Mouse (Mus musculus): ENCODE results near the gene Bcar3. TPM values are rescaled to one million over a fixed set of nuclear protein-coding genes. Genes with fewer than 3 reads are reported as not detected.

Gene Bcar3
- polyA plus RNA-seq, 1 experiment: 17.2 TPM

DNA sequence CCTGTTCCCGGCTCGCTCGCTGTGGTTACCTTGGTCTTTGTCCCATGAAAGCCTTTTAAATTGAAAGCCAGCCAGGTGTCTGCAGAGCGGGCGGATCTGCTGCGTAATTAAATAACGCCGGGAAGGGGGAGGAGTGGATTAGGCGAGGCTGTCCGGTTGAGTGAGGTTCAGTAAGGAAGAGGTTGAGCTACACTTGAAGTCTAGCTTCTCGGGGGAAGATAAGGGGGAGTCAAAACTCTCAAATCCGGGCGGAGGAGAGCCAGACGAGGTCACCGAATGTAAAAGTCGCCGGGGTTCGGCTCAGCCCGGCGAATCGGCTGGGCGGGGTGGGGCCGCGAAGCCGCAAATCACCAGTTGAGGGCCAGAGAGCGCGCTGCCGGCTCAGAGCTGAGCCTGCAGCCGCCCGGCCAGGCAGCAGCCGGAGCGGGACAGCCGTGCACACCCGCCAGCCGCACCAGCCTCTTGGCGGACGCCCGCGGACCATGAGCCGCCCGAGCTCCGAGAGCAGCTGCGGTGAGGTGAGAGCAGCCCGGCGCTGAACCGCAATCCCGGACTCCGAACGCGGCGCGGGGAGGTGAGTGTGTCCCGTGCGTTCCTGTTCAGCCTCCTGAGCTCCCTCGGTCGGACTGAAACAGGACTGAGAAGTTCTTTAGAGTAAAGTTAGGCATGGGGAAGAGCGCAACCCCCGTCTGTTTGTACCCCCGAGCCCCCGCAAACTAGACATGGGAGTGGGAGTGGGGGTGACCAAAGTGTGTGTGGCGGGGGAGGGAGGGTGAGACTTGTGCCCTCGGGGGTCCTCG lies 125.9 kb downstream of the Bcar3 start:
- TF ChIP-seq CTCF (IDR thresholded peaks at IDR 0.05; ENCODE audit: borderline replicate concordance, insufficient read depth, low read depth, low read length) (no peak), POLR2A (IDR thresholded peaks at IDR 0.05; ENCODE audit: borderline replicate concordance, insufficient read depth, low read length) (no peak)
- H3K27ac ChIP-seq (ENCODE audit: insufficient read depth, low read length): no peak overlapping the region
- under 1% methylated on average over 63 of the region's 63 CpGs for WGBS

DNA sequence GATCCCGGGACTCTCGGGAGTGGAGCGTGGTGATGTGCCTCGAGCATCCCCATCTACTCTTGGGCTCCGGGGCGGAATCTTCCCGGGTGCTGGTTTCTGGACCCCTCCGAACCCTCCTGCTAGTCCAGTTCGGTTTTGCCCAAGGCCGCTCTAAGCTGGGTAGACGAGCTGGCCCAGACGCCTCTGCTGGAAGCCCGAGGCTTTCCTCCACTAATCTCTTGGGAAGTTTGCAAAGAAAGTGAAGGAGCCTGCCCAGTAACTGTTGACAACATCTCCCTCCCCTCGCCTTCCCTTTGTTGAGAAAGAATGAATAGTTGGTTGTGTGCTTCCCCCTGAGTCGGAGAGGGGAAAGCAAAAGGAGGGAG lies 126.5 kb downstream of the Bcar3 start:
- WGBS: 2% methylated on average over 15 of the region's 15 CpGs
- peak; percentile 19 to 31 for DNase-seq
- no peak for TF ChIP-seq CTCF (IDR thresholded peaks at IDR 0.05; ENCODE audit: borderline replicate concordance, insufficient read depth, low read depth, low read length)
- TF ChIP-seq POLR2A (IDR thresholded peaks at IDR 0.05; ENCODE audit: borderline replicate concordance, insufficient read depth, low read length): no peak
- H3K27ac ChIP-seq (ENCODE audit: insufficient read depth, low read length): no peak overlapping the region
- H3K27me3 ChIP-seq (ENCODE audit: control insufficient read depth, insufficient read depth, low read length): no peaks in the 10 kb centered on the region
- peak overlapping the region; percentile 63 for H3K4me3 ChIP-seq (replicated peaks; ENCODE audit: insufficient read depth, low read depth, low read length)
- no peaks in the 10 kb centered on the region for H3K4me1 ChIP-seq (ENCODE audit: control insufficient read depth, insufficient read depth, low read length)

More for the DNA sequence above, 125.9 kb downstream of the Bcar3 start:
- peak; percentile 66 to 69 for DNase-seq
- Histone ChIP-seq H3K4me1 (ENCODE audit: control insufficient read depth, insufficient read depth, low read length) (no peaks in the 10 kb centered on the region), H3K27me3 (ENCODE audit: control insufficient read depth, insufficient read depth, low read length) (no peaks in the 10 kb centered on the region), H3K4me3 (replicated peaks; ENCODE audit: insufficient read depth, low read depth, low read length) (peak overlapping the region; percentile 63)

DNA sequence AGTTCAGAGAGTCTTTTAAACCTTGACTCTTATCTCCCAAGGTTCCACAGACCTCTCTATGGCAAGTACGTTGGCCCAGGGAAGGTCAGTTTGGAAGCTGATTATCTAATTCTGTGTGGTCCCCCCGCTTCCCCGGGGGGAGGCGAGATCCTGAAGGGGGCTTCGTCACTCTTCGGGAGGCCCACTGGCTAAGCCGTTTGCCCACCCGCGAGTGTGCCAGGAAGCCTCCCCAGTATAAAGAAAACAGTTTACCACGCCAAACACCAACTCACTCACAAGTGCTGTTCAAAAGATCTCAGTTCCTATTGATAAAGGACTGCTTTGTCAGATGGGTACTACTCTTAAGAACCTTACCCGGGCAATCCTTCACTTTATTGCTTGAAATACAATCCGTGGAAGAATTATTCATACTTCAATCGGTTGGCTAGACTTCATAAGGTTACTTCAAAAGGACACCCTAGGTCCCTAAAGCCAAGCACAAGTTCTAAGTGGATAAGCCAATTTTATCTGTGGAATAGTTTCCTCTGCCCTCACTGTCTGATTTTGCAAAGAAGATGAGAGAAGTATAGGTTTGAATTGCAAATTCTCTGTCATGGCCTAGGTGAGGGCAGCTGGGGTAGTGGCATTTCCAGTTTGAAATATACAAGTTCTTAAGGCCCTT lies 127.2 kb downstream of the Bcar3 start:
- Histone ChIP-seq H3K4me1 (ENCODE audit: control insufficient read depth, insufficient read depth, low read length) (no peaks in the 10 kb centered on the region), H3K27ac (ENCODE audit: insufficient read depth, low read length) (no peak overlapping the region), H3K27me3 (ENCODE audit: control insufficient read depth, insufficient read depth, low read length) (no peaks in the 10 kb centered on the region), H3K4me3 (replicated peaks; ENCODE audit: insufficient read depth, low read depth, low read length) (no peak overlapping the region)
- WGBS: 41% methylated on average over 13 of the region's 13 CpGs
- no peak for DNase-seq
- no peak for TF ChIP-seq POLR2A (IDR thresholded peaks at IDR 0.05; ENCODE audit: borderline replicate concordance, insufficient read depth, low read length)
- no peak for TF ChIP-seq CTCF (IDR thresholded peaks at IDR 0.05; ENCODE audit: borderline replicate concordance, insufficient read depth, low read depth, low read length)

DNA sequence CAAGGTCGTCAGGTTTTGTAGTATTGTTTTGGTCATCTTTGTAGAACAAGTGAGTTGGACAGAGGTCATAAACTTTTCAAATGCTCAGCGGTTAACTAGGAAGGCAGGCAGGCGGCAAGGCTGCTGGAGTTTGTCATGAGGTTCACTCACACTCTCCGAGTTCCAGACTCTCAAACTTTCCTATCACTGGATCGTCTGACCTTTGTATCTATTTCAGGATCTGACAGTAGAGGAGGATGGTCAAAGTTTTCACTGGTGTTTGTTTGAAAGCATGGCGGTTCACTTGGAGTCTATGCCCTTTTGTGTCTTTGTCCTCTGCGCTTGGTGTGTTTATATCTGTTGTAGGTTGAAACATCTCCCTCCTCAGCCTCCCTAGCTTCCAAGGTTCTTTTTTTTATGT lies 127.9 kb downstream of the Bcar3 start:
- DNase-seq: no peak
- Histone ChIP-seq H3K27ac (ENCODE audit: insufficient read depth, low read length) (no peak overlapping the region), H3K4me3 (replicated peaks; ENCODE audit: insufficient read depth, low read depth, low read length) (no peak overlapping the region), H3K27me3 (ENCODE audit: control insufficient read depth, insufficient read depth, low read length) (no peaks in the 10 kb centered on the region), H3K4me1 (ENCODE audit: control insufficient read depth, insufficient read depth, low read length) (no peaks in the 10 kb centered on the region)
- 88% methylated on average over 7 of the region's 7 CpGs for WGBS
- TF ChIP-seq CTCF (IDR thresholded peaks at IDR 0.05; ENCODE audit: borderline replicate concordance, insufficient read depth, low read depth, low read length): no peak

DNA sequence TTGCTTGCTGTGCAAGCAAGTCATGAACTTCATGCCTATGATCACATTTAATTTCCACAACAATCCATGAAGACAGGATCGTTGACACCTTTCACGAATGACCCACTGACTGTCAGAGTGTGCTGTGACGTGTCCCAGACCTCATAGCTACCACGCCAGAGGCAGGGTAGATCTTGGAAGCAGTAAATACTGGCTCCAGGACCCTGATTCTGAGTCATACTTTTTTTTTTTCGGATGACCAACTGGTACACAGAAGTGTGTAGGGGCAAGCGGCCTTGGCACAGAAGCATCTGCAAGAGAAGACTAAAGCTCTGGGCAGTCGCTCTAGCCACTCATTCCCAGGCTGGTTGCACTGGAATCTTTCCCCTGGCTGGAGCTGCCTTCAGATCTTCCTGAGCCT lies 128.3 kb downstream of the Bcar3 start:
- Histone ChIP-seq H3K4me3 (replicated peaks; ENCODE audit: insufficient read depth, low read depth, low read length) (no peak overlapping the region), H3K27me3 (ENCODE audit: control insufficient read depth, insufficient read depth, low read length) (no peaks in the 10 kb centered on the region), H3K4me1 (ENCODE audit: control insufficient read depth, insufficient read depth, low read length) (no peaks in the 10 kb centered on the region), H3K27ac (ENCODE audit: insufficient read depth, low read length) (no peak overlapping the region)
- WGBS: 85% methylated on average over 7 of the region's 7 CpGs
- no peak for TF ChIP-seq POLR2A (IDR thresholded peaks at IDR 0.05; ENCODE audit: borderline replicate concordance, insufficient read depth, low read length)
- TF ChIP-seq CTCF (IDR thresholded peaks at IDR 0.05; ENCODE audit: borderline replicate concordance, insufficient read depth, low read depth, low read length): no peak
- no peak for DNase-seq

DNA sequence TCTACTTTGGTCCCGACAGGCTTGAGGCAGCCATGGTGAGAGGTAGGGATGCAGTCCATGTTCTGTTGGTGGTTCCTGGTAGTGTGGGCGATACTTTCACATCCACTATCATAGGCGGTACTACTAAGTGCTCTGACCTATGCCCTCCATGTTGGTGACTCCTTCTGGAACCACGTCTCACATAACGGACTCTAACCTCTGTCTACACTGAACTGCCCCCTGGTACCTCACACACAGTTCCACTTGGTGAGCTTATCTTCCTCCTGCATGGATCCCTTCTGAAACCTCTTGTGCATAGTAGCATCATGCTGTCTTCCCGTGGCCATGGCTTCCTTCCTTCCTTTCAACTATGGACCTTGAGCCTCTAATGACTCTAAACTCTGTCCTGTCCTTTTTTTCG lies 129.7 kb downstream of the Bcar3 start:
- Histone ChIP-seq H3K27me3 (ENCODE audit: control insufficient read depth, insufficient read depth, low read length) (no peaks in the 10 kb centered on the region), H3K4me1 (ENCODE audit: control insufficient read depth, insufficient read depth, low read length) (no peaks in the 10 kb centered on the region), H3K27ac (ENCODE audit: insufficient read depth, low read length) (no peak overlapping the region), H3K4me3 (replicated peaks; ENCODE audit: insufficient read depth, low read depth, low read length) (no peak overlapping the region)
- DNase-seq: no peak
- TF ChIP-seq POLR2A (IDR thresholded peaks at IDR 0.05; ENCODE audit: borderline replicate concordance, insufficient read depth, low read length) (no peak), CTCF (IDR thresholded peaks at IDR 0.05; ENCODE audit: borderline replicate concordance, insufficient read depth, low read depth, low read length) (no peak)
- 94% methylated on average over 7 of the region's 7 CpGs for WGBS

DNA sequence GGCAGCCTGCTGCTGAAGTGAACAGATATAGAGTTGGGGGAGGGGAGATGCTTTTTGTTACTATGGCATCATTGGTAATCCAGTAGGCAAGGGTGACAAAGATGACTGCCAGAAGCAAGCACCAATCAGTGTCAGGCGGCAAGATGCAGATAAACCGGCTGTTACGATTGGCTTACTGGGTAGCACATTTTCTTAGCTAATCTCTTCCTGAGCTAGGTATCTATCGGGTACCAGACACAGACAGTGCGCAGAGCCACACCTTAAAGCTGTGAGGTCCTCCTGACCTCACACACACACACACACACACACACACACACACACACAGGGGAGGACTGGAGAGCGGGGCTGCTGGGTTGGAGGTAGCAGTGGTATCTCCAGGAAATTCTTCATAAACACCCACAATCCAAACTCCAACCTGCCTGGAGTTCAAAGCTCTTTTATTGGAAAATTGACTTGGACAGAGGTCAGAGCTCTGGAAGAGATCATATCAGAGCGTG lies 134.4 kb downstream of the Bcar3 start:
- H3K4me3 ChIP-seq (replicated peaks; ENCODE audit: insufficient read depth, low read depth, low read length): no peak overlapping the region
- no peak for DNase-seq
- no peak overlapping the region for H3K27ac ChIP-seq (ENCODE audit: insufficient read depth, low read length)
- no peaks in the 10 kb centered on the region for H3K27me3 ChIP-seq (ENCODE audit: control insufficient read depth, insufficient read depth, low read length)
- 95% methylated on average over 7 of the region's 7 CpGs for WGBS
- TF ChIP-seq CTCF (IDR thresholded peaks at IDR 0.05; ENCODE audit: borderline replicate concordance, insufficient read depth, low read depth, low read length) (no peak), POLR2A (IDR thresholded peaks at IDR 0.05; ENCODE audit: borderline replicate concordance, insufficient read depth, low read length) (no peak)
- no peaks in the 10 kb centered on the region for H3K4me1 ChIP-seq (ENCODE audit: control insufficient read depth, insufficient read depth, low read length)

Measured in cerebellum, adult 2 months (tissue).